Mouse (Mus musculus) midbrain, embryonic 14.5 days (tissue): ENCODE results near the gene Cidec. TPM values are rescaled to one million over a fixed set of nuclear protein-coding genes. Genes with fewer than 3 reads are reported as not detected.

Experiments used
- ATAC-seq: fragments of 200-750 bp; cut with Nextera tagmentation; 2 replicates; pipeline ENCODE4 v1.8.0; 2017; ENCODE audit warnings: moderate number of reproducible peaks, moderate library complexity; ENCODE audit not compliant: low FRiP score, low TSS enrichment
- DNase-seq: peaks from one replicate; pipeline ENCODE4 v3.0.0-alpha.2; 2015
- H3K27ac ChIP-seq: fragments of 300-500 bp; sonication (generic); replicated peaks from 2 replicates; pipeline ENCODE4 v1.5.1; 2014; ENCODE audit warnings: mild to moderate bottlenecking, low read depth, low read length, moderate library complexity
- H3K27me3 ChIP-seq: fragments of 300-500 bp; sonication (generic); 2 replicates; pipeline ENCODE4 v1.6.1; 2014; ENCODE audit warnings: low read length, control low read depth, mixed read lengths; ENCODE audit not compliant: control insufficient read depth, insufficient read depth
- H3K36me3 ChIP-seq: fragments of 300-500 bp; sonication (generic); 2 replicates; pipeline ENCODE4 v1.6.1; 2014; ENCODE audit warnings: low read length, control low read depth; ENCODE audit not compliant: control insufficient read depth, insufficient read depth
- H3K4me1 ChIP-seq: fragments of 300-500 bp; sonication (generic); 2 replicates; pipeline ENCODE4 v1.6.1; 2014; ENCODE audit warnings: mild to moderate bottlenecking, antibody characterized with exemption, low read length, control low read depth; ENCODE audit not compliant: control insufficient read depth, insufficient read depth
- H3K4me2 ChIP-seq: fragments of 300-500 bp; sonication (generic); 2 replicates; pipeline ENCODE4 v1.6.1; 2014; ENCODE audit warnings: mild to moderate bottlenecking, low read length, moderate library complexity
- H3K4me3 ChIP-seq: fragments of 300-500 bp; sonication (generic); replicated peaks from 2 replicates; pipeline ENCODE4 v1.5.1; 2014; ENCODE audit warnings: low read depth, low read length
- H3K9ac ChIP-seq: fragments of 300-500 bp; sonication (generic); replicated peaks from 2 replicates; pipeline ENCODE4 v1.6.1; 2014; ENCODE audit warnings: mild to moderate bottlenecking, low read length, moderate library complexity
- H3K9me3 ChIP-seq: fragments of 300-500 bp; sonication (generic); 2 replicates; pipeline ENCODE4 v1.6.1; 2016; ENCODE audit warnings: low read length, control low read depth, mixed read lengths; ENCODE audit not compliant: control insufficient read depth
- WGBS: fragments of 180-500 bp; shearing (Covaris S2); extraction: QIAGEN DNeasy Blood & Tissue Kit; methylation state at CpG from one replicate; pipeline ENCODE4 v1.1.7; 2014; 5-methylcytosine and 5-hydroxymethylcytosine counted together
- microRNA-seq: library from miRNA; unstranded; fragments of <30 nt; microRNA quantifications from one replicate; pipeline ENCODE4, GENCODE M21; 2016
- polyA plus RNA-seq: library from polyadenylated mRNA; unstranded; fragments of >200 nt; fragmentation: Nextera tagmentation; extraction: Ambion mirVana; gene quantifications from 2 replicates; pipeline ENCODE4 v1.2.1, GENCODE M21; 2014

Gene Cidec
- polyA plus RNA-seq, 1 experiment from 2014 or later: not detected

- ATAC-seq (peak; percentile 96), DNase-seq (peak; percentile 96)
- peak within 1 kb of the TSS; percentile 96 for H3K4me2 ChIP-seq
- WGBS: under 1% methylated on average over 61 of the region's 61 CpGs
- no peaks in the 10 kb centered on the region for H3K27me3 ChIP-seq
- H3K9me3 ChIP-seq: no peaks in the 10 kb centered on the region
- H3K27ac ChIP-seq: peak within 1 kb of the TSS; percentile 96
- H3K4me1 ChIP-seq: peaks cover 14% of the 10 kb centered on the region
- H3K9ac ChIP-seq: peak within 1 kb of the TSS; percentile 73
- peak within 1 kb of the TSS; percentile 95 for H3K4me3 ChIP-seq
- H3K36me3 ChIP-seq: peaks cover 56% of the 10 kb centered on the region
Measured at GRCm38 (mm10) chr6:113377496-113378385, 57.8 kb downstream of the Cidec start, which contains the start of the genes Tada3 and Arpc4. Gene Tada3 (minus strand): TSS chr6:113377883. Gene Arpc4 (plus strand): TSS chr6:113378115.

DNA sequence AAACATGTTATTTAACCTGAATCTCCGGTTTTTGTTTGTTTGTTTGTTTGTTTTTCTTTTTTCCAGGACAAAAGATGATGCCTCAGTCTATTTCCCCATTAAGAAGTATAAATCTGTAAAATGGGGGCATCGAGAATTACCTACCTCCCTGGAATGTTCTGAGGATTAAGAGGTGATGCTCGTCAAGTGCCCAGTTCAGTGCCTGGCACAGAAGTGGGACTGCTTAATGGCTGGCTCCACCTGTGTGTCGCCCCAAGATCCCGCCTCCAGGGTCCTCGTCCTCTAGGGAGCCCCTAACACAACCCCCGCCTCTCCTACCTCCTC is 58.4 kb downstream of the Cidec start:
- H3K9ac ChIP-seq: peak overlapping the region; percentile 73
- H3K4me3 ChIP-seq: peak overlapping the region; percentile 95
- ATAC-seq (no peak), DNase-seq (no peak)
- H3K27me3 ChIP-seq: no peaks in the 10 kb centered on the region
- WGBS: 12% methylated on average over 7 of the region's 7 CpGs
- no peaks in the 10 kb centered on the region for H3K9me3 ChIP-seq
- peak overlapping the region; percentile 96 for H3K27ac ChIP-seq
- peak overlapping the region; percentile 96 for H3K4me2 ChIP-seq
- peaks cover 56% of the 10 kb centered on the region for H3K36me3 ChIP-seq
- H3K4me1 ChIP-seq: peaks cover 14% of the 10 kb centered on the region

Small RNAs within 50 kb of the gene (microRNA-seq; reads per million reads assigned to microRNA genes)
- not detected for gene Gm24387

Other genes with a start within 250 kb of the Cidec start
- gene Lhfpl4, start 240.4 kb downstream of the Cidec start, polyA plus RNA-seq: 21.7 and 31.3 TPM in 2 replicates
- 38.6 and 40.4 TPM in 2 replicates for gene Mtmr14, start 197.9 kb downstream of the Cidec start, polyA plus RNA-seq
- gene Cpne9, start 153.5 kb downstream of the Cidec start, polyA plus RNA-seq: 4.7 and 5.5 TPM in 2 replicates
- 15.6 and 22.8 TPM in 2 replicates for gene Brpf1, start 128.6 kb downstream of the Cidec start, polyA plus RNA-seq
- 9.2 and 9.8 TPM in 2 replicates for gene Ogg1, start 108.8 kb downstream of the Cidec start, polyA plus RNA-seq
- 101 and 108 TPM in 2 replicates for gene Camk1, start 91.8 kb downstream of the Cidec start, polyA plus RNA-seq
- gene Tada3, start 57.9 kb downstream of the Cidec start, polyA plus RNA-seq: 72.2 and 81.9 TPM in 2 replicates
- 234 and 394 TPM in 2 replicates for gene Arpc4, start 57.6 kb downstream of the Cidec start, polyA plus RNA-seq
- 7.3 and 7.8 TPM in 2 replicates for gene Ttll3, start 46.5 kb downstream of the Cidec start, polyA plus RNA-seq
- gene Rpusd3, start 16.4 kb downstream of the Cidec start, polyA plus RNA-seq: 20.7 and 24.6 TPM in 2 replicates
- gene Jagn1, start 6.8 kb upstream of the Cidec start, polyA plus RNA-seq: 86.1 and 96.9 TPM in 2 replicates
- gene Il17re, start 22.7 kb upstream of the Cidec start, polyA plus RNA-seq: 0.09 TPM in 1 of 2 replicates, not detected in the other
- 0.77 and 0.93 TPM in 2 replicates for gene Il17rc, start 35.7 kb upstream of the Cidec start, polyA plus RNA-seq
- 49.7 and 51.1 TPM in 2 replicates for gene Creld1, start 47.5 kb upstream of the Cidec start, polyA plus RNA-seq
- gene Prrt3, start 66.2 kb upstream of the Cidec start, polyA plus RNA-seq: 8.2 and 10.6 TPM in 2 replicates
- 91.9 and 100 TPM in 2 replicates for gene Emc3, start 95.9 kb upstream of the Cidec start, polyA plus RNA-seq
- gene Fancd2, start 95.9 kb upstream of the Cidec start, polyA plus RNA-seq: 2.1 and 3.7 TPM in 2 replicates
- gene Fancd2os, start 165.0 kb upstream of the Cidec start, polyA plus RNA-seq: not detected in 2 replicates
- 258 and 280 TPM in 2 replicates for gene Brk1, start 169.0 kb upstream of the Cidec start, polyA plus RNA-seq
- gene Vhl, start 188.2 kb upstream of the Cidec start, polyA plus RNA-seq: 74.8 and 85.2 TPM in 2 replicates
- gene Irak2, start 202.7 kb upstream of the Cidec start, polyA plus RNA-seq: 0.42 and 1.0 TPM in 2 replicates